Mouse (Mus musculus) heart, embryonic 16.5 days (tissue): ENCODE results near the gene Srrm4. TPM values are rescaled to one million over a fixed set of nuclear protein-coding genes. Genes with fewer than 3 reads are reported as not detected.
A peak's percentile ranks its signal among the peaks of the same experiment; 100 is the strongest.

Source experiments
- ATAC-seq: fragments of 200-750 bp; cut with Nextera tagmentation; replicated peaks from 2 replicates; pipeline ENCODE4 v1.8.0; 2017; ENCODE audit warnings: moderate number of reproducible peaks; ENCODE audit not compliant: insufficient read depth, low FRiP score; ENCODE audit errors: extremely low read depth
- H3K27ac ChIP-seq: fragments of 300-500 bp; sonication (generic); 2 replicates; pipeline ENCODE4 v1.5.1; 2014; ENCODE audit warnings: mild to moderate bottlenecking, low read length, control low read depth, moderate library complexity
- H3K27me3 ChIP-seq: fragments of 300-500 bp; sonication (generic); 2 replicates; pipeline ENCODE4 v1.6.1; 2014; ENCODE audit warnings: low read length, mixed read lengths; ENCODE audit not compliant: control insufficient read depth, insufficient read depth
- H3K36me3 ChIP-seq: fragments of 300-500 bp; sonication (generic); 2 replicates; pipeline ENCODE4 v1.6.1; 2014; ENCODE audit not compliant: control insufficient read depth, insufficient read depth
- H3K4me1 ChIP-seq: fragments of 300-500 bp; sonication (generic); 2 replicates; pipeline ENCODE4 v1.6.1; 2014; ENCODE audit warnings: low read length, mixed read lengths; ENCODE audit not compliant: control insufficient read depth, insufficient read depth
- H3K4me2 ChIP-seq: fragments of 300-500 bp; sonication (generic); 2 replicates; pipeline ENCODE4 v1.6.1; 2014; ENCODE audit warnings: low read depth, mild to moderate bottlenecking, control low read depth, low read length
- H3K4me3 ChIP-seq: fragments of 300-500 bp; sonication (generic); 2 replicates; pipeline ENCODE4 v1.5.1; 2014; ENCODE audit warnings: mild to moderate bottlenecking, control low read depth, low read length
- H3K9ac ChIP-seq: fragments of 300-500 bp; sonication (generic); 2 replicates; pipeline ENCODE4 v1.6.1; 2014; ENCODE audit warnings: low read length, control low read depth
- H3K9me3 ChIP-seq: fragments of 300-500 bp; sonication (generic); replicated peaks from 2 replicates; pipeline ENCODE4 v1.6.1; 2016; ENCODE audit warnings: low read length; ENCODE audit not compliant: control insufficient read depth
- WGBS: fragments of 180-500 bp; shearing (Covaris S2); extraction: QIAGEN DNeasy Blood & Tissue Kit; methylation state at CpG from one replicate; pipeline ENCODE4 v1.1.7; 2014; 5-methylcytosine and 5-hydroxymethylcytosine counted together
- polyA plus RNA-seq: library from polyadenylated mRNA; unstranded; fragments of >200 nt; fragmentation: Nextera tagmentation; extraction: Ambion mirVana; gene quantifications from 2 replicates; pipeline ENCODE4 v1.2.1, GENCODE M21; 2015

Gene Srrm4
- polyA plus RNA-seq, 1 experiment from 2014 or later, result 0.84 TPM

DNA sequence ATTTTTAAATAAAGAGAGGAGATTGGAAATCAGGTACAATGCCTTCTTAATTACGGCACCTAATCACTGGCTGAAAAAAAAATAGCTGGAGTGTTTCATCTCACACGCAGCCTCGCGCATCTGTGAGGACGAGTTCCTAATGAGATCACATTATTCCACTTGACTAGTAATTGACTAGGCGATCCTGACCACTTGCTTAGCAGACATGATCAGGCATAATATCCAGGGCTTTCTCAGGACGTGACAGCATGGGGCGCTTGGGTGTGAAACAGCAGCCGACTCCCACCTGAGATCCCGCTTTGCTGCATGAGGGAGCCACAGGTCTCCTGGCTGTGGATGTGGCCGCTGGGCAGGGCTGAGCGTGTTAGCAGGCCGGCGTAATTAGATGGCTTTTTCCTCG lies 90.3 kb downstream of the Srrm4 start:
- WGBS, result 70% methylated on average over 15 of the region's 15 CpGs
- H3K36me3 ChIP-seq, result no peaks in the 10 kb centered on the region
- ATAC-seq, result no peak
- no peaks in the 10 kb centered on the region for H3K9me3 ChIP-seq
- H3K27ac ChIP-seq, result no peak overlapping the region
- H3K4me2 ChIP-seq, result no peak overlapping the region
- no peak overlapping the region for H3K4me3 ChIP-seq
- no peaks in the 10 kb centered on the region for H3K4me1 ChIP-seq
- no peaks in the 10 kb centered on the region for H3K27me3 ChIP-seq
- no peak overlapping the region for H3K9ac ChIP-seq

- H3K4me3 ChIP-seq, result no peak overlapping the region
- no peak for ATAC-seq
- H3K4me1 ChIP-seq, result no peaks in the 10 kb centered on the region
- WGBS, result 73% methylated on average over 19 of the region's 19 CpGs
- no peaks in the 10 kb centered on the region for H3K36me3 ChIP-seq
- H3K9ac ChIP-seq, result no peak overlapping the region
- no peaks in the 10 kb centered on the region for H3K27me3 ChIP-seq
- H3K4me2 ChIP-seq, result no peak overlapping the region
- H3K9me3 ChIP-seq, result no peaks in the 10 kb centered on the region
- H3K27ac ChIP-seq, result no peak overlapping the region
These were observed 92.6 kb downstream of the Srrm4 start for GRCm38 (mm10) chr5:116498880-116499640.

DNA sequence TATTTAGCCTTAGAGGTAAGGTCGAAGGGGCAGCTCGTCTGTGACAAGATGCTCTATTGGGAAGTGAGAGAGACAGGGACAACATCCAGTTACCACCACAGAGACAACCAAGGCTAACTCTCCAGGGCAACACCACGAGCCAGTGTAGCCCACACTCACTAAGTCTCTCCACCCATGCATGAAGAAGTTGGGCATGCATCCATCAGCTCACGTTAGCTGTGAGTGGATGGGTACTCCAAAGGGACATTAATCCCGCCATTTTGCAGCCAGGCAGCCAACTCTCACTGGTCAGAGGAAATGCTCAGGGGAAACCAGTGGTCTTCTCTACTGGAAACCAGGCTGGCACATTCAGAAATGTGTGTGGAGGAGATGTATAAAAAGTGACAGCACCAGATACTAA lies 93.8 kb downstream of the Srrm4 start:
- Histone ChIP-seq H3K27ac (no peak overlapping the region), H3K36me3 (no peaks in the 10 kb centered on the region), H3K27me3 (no peaks in the 10 kb centered on the region), H3K4me1 (no peaks in the 10 kb centered on the region), H3K4me2 (no peak overlapping the region), H3K4me3 (no peak overlapping the region), H3K9me3 (no peaks in the 10 kb centered on the region), H3K9ac (no peak overlapping the region)
- 77% methylated on average over 5 of the region's 5 CpGs for WGBS
- ATAC-seq, result no peak

DNA sequence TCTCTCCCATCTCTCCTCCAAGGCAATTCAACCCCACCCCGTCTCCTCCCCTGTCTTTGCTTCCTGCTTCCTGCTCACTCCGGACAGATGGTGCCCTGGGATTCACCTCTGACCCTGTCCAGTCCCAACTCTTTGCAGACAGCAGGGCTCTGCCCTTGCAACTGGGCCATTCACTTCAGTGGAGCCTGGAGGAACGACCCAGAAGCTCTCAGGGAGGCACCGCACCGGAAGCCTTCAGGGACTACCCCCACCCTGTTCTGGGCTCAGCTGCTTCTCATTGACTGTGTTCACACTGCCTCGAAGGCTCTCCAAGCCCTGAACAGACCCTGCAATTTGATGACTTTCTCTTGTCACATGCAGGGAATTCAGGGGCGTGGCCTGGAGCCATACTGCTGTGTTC lies 94.4 kb downstream of the Srrm4 start:
- no peak overlapping the region for H3K27ac ChIP-seq
- ATAC-seq, result no peak
- no peak overlapping the region for H3K4me2 ChIP-seq
- no peak overlapping the region for H3K9ac ChIP-seq
- peaks cover 2% of the 10 kb centered on the region for H3K4me1 ChIP-seq
- 46% methylated on average over 7 of the region's 7 CpGs for WGBS
- H3K36me3 ChIP-seq, result no peaks in the 10 kb centered on the region
- no peaks in the 10 kb centered on the region for H3K9me3 ChIP-seq
- no peak overlapping the region for H3K4me3 ChIP-seq
- H3K27me3 ChIP-seq, result no peaks in the 10 kb centered on the region

DNA sequence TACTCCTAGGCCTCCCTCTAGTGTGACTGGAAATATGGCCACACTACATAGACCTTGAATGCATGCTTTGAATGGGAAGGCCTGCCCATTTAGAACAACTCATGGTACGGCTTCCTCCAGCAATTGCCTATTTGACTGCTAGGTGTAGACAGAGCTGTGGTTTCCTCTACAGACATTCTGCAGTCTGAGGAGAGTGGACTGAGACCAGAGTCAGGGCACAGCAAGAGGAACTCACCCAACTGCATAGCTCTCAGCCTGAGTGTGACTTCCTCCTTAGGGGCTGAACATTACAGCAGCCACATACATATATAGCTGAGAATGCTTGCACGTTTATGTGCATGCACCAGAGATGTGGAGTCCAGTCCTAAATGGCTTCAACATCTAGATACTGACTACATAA lies 94.9 kb downstream of the Srrm4 start:
- Histone ChIP-seq H3K4me3 (no peak overlapping the region), H3K4me2 (no peak overlapping the region), H3K36me3 (no peaks in the 10 kb centered on the region), H3K9me3 (no peaks in the 10 kb centered on the region), H3K27ac (no peak overlapping the region), H3K9ac (no peak overlapping the region), H3K4me1 (peaks cover 6% of the 10 kb centered on the region), H3K27me3 (no peaks in the 10 kb centered on the region)
- no peak for ATAC-seq
- WGBS, result 70% methylated on average over 2 of the region's 2 CpGs

DNA sequence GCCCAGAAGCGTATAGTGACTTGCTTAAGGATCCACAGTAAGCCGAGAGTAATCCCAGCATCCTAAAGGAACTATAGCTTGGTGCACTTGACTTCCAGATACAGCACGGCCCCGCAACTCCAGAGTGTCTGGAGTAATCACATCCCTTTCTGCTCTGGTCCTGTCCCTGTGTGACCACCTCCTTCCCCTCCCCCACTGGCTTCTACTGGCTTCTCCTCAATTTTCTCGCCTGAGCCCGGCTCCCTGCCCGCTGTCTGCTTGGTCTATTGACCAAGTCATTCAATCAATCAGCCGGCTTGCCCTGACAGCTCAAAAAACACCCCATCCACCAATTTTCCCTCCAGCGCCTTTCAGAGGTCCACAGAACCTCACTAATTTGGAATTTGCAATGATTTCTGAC lies 96.2 kb downstream of the Srrm4 start:
- Histone ChIP-seq H3K4me1 (peaks cover 13% of the 10 kb centered on the region), H3K36me3 (no peaks in the 10 kb centered on the region), H3K9ac (no peak overlapping the region), H3K4me3 (no peak overlapping the region), H3K27me3 (no peaks in the 10 kb centered on the region), H3K9me3 (no peaks in the 10 kb centered on the region), H3K27ac (no peak overlapping the region), H3K4me2 (no peak overlapping the region)
- 69% methylated on average over 9 of the region's 9 CpGs for WGBS
- ATAC-seq, result no peak

- no peaks in the 10 kb centered on the region for H3K27me3 ChIP-seq
- no peak overlapping the region for H3K4me2 ChIP-seq
- no peak overlapping the region for H3K4me3 ChIP-seq
- no peaks in the 10 kb centered on the region for H3K9me3 ChIP-seq
- no peak overlapping the region for H3K27ac ChIP-seq
- 38% methylated on average over 7 of the region's 7 CpGs for WGBS
- ATAC-seq, result no peak
- no peaks in the 10 kb centered on the region for H3K36me3 ChIP-seq
- no peak overlapping the region for H3K9ac ChIP-seq
- peaks cover 13% of the 10 kb centered on the region for H3K4me1 ChIP-seq
These were observed 97.2 kb downstream of the Srrm4 start for GRCm38 (mm10) chr5:116494377-116494776.

DNA sequence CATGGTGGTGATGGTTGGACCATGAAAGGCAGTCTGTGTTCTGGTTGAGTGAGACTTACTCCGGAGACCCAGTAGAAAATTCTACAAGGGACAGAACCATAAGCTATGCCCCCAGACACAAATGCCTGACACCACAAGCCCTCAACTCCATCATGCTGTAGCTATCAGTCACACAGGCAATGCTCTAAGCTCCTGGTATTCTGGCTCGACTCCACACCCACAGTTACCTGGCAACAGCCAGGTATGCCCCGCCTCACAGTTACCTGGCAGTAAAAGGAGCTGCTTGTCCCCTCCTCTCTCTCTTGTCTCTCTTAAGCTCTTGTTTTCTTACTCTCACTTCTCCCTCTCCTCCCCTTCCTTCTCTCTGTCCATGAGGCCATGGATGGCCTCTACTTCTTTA lies 98.9 kb downstream of the Srrm4 start:
- H3K9ac ChIP-seq, result no peak overlapping the region
- H3K4me2 ChIP-seq, result no peak overlapping the region
- H3K4me3 ChIP-seq, result no peak overlapping the region
- no peaks in the 10 kb centered on the region for H3K27me3 ChIP-seq
- 63% methylated on average over 3 of the region's 3 CpGs for WGBS
- no peak overlapping the region for H3K27ac ChIP-seq
- no peaks in the 10 kb centered on the region for H3K9me3 ChIP-seq
- no peak for ATAC-seq
- no peaks in the 10 kb centered on the region for H3K36me3 ChIP-seq
- H3K4me1 ChIP-seq, result peaks cover 13% of the 10 kb centered on the region

GRCm38 (mm10) chr5:116491794-116492420 lies 99.7 kb downstream of the Srrm4 start:
- 23% methylated on average over 12 of the region's 12 CpGs for WGBS

More at GRCm38 (mm10) chr5:116491794-116492420, 99.7 kb downstream of the Srrm4 start:
- peaks cover 13% of the 10 kb centered on the region for H3K4me1 ChIP-seq
- peak overlapping the region; percentile 25; the same call in 1 of the 2 replicates for H3K4me2 ChIP-seq
- H3K9me3 ChIP-seq, result no peaks in the 10 kb centered on the region
- no peak overlapping the region for H3K9ac ChIP-seq
- 0 out of 2 replicates have a peak overlapping the region, but pooled peaks have one; percentile 20 for H3K27ac ChIP-seq
- H3K27me3 ChIP-seq, result no peaks in the 10 kb centered on the region
- ATAC-seq, result peak; percentile 67
- H3K4me3 ChIP-seq, result no peak overlapping the region
- no peaks in the 10 kb centered on the region for H3K36me3 ChIP-seq
